Mouse (Mus musculus) forebrain, embryonic 10.5 days (tissue): ENCODE measurements around the gene Gm5483. TPM values are rescaled to one million over a fixed set of nuclear protein-coding genes. Genes with fewer than 3 reads are reported as not detected.
"Not testable (repeated sequence)": the region's sequence is repeated elsewhere in the genome, so short reads cannot be mapped to it uniquely, and the experiment has no call there.

Source experiments
- DNase-seq: peaks from one replicate; pipeline ENCODE4 v3.0.0-alpha.2; 2017; ENCODE audit warnings: low spot score; ENCODE audit errors: extremely low spot score
- H3K27ac ChIP-seq: fragments of 300-500 bp; sonication (generic); 2 replicates; pipeline ENCODE4 v1.5.1; 2016; ENCODE audit warnings: mild to moderate bottlenecking
- H3K27me3 ChIP-seq: fragments of 300-500 bp; sonication (generic); 2 replicates; pipeline ENCODE4 v1.6.1; 2016; ENCODE audit warnings: mild to moderate bottlenecking; ENCODE audit not compliant: poor library complexity, severe bottlenecking
- H3K36me3 ChIP-seq: fragments of 300-500 bp; sonication (generic); replicated peaks from 2 replicates; pipeline ENCODE4 v1.6.1; 2016; ENCODE audit warnings: mild to moderate bottlenecking, moderate library complexity
- H3K4me1 ChIP-seq: fragments of 300-500 bp; sonication (generic); 2 replicates; pipeline ENCODE4 v1.6.1; 2016
- H3K4me3 ChIP-seq: fragments of 300-500 bp; sonication (generic); 2 replicates; pipeline ENCODE4 v1.5.1; 2016; ENCODE audit warnings: mild to moderate bottlenecking, moderate library complexity
- H3K9me3 ChIP-seq: fragments of 300-500 bp; sonication (generic); 2 replicates; pipeline ENCODE4 v1.6.1; 2016; ENCODE audit warnings: mild to moderate bottlenecking, moderate library complexity
- WGBS: fragments of 180-500 bp; shearing (Covaris S2); methylation state at CpG from one replicate; pipeline ENCODE4 v1.1.7; 2016; 5-methylcytosine and 5-hydroxymethylcytosine counted together
- polyA plus RNA-seq: library from polyadenylated mRNA; unstranded; fragments of >200 nt; fragmentation: Nextera tagmentation; extraction: Ambion mirVana; gene quantifications from 2 replicates; pipeline ENCODE4 v1.2.1, GENCODE M21; 2016

Gm5483 gene
- not detected in 2 replicates for polyA plus RNA-seq

DNA sequence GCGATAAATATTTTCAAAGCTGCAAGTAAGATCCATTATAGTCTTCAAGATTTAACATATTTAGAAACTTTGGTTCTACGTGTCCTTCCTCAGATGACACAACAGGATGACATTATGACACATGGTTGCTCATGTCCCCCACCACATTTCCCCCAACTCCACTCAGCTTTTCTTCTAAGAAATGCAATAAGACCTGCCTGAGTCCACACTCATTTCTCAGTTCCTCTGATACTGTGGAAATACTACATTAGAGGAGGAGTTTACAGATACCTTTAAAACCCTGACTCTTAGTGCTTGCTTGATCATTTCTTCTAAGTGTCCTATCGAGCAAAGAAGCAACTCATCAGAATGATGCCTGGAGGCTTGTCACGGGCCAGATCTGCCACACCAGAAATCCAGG lies at the start of gene Gm5483:
Gene Gm5483 (plus strand): TSS at position 301 of the 400 bp plus-strand sequence.
- H3K27ac ChIP-seq, H3K27me3 ChIP-seq, H3K36me3 ChIP-seq, H3K9me3 ChIP-seq, H3K4me3 ChIP-seq, DNase-seq, H3K4me1 ChIP-seq: not testable (repeated sequence)
- WGBS: 83% methylated on average over 4 of the region's 4 CpGs

DNA sequence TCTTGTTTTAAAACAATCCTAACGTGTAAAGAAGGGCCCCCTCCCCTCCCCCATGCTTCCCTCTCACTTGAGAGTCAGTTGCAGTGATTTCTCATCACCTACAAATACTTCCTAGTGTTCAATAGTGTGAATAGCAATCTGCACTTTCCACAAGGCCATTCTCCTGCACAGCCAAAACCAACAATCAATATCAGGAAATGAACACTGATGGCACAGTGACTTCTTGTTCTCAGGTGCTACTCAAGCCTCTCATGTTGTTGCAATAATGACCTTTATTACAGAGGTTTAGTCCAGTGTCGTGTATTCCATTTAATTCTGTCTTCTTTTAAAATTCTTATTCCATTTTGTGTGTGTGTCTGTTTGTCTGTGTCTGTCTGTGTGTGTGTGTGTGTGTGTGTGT lies 45.8 kb upstream of the Gm5483 start:
- Histone ChIP-seq H3K4me3 (no peak overlapping the region), H3K36me3 (no peaks in the 10 kb centered on the region), H3K4me1 (no peaks in the 10 kb centered on the region), H3K27ac (no peak overlapping the region), H3K9me3 (no peaks in the 10 kb centered on the region), H3K27me3 (no peaks in the 10 kb centered on the region)
- DNase-seq: no peak
- 81% methylated on average over 2 of the region's 2 CpGs for WGBS

DNA sequence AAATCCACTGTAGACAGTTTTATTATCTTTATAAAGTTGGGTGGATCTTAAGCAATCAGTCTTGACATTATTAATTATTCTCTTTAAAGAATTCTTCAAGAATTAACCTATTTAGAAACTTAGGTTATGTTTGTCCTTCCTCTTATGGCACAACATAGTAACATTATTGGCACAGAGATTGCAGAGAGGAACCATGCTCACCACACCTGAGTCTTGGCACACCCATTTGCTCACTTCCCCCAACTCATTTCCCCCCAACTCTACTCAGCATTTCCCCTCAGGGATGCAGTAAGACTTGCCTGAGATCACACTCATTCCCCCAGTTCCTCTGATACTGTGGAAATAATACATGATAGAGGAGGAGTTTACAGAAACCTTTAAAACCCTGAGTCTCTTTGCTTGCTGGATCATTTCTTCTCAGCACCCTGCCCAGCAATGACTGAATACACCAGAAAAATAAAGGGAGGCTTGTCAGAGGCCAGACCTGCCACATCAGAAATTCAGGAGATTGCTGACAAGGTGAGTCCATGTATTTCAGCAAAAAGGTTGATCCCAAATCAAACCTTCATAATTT lies 27.5 kb upstream of the Gm5483 start, which contains the start of gene Stfa2l1:
Gene Stfa2l1 (plus strand): TSS at position 410 of the 574 bp plus-strand sequence.
- no peak for DNase-seq
- H3K9me3 ChIP-seq: no peaks in the 10 kb centered on the region
- H3K36me3 ChIP-seq: no peaks in the 10 kb centered on the region
- H3K27ac ChIP-seq: no peak within 1 kb of the TSS
- no peaks in the 10 kb centered on the region for H3K27me3 ChIP-seq
- no peaks in the 10 kb centered on the region for H3K4me1 ChIP-seq
- H3K4me3 ChIP-seq: no peak within 1 kb of the TSS

DNA sequence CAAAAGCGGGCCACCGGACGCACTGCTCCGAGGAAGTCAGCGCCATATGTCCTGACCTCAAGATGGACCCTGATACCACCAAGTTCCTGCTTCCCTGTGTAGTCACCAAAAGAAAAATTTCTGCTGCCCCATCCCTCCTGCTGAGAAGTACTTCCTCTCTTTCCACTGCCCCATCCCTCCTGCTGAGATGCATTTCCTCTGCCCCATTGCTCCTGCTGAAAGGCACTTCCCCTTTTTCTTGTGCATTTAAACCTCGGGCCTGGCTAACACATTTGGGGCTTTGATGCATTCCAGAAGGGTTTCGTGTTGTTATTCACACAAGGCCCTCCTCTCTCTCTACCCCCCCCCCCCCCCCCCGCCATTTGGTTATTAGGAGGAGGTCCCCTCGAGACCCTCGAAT lies 16.2 kb upstream of the Gm5483 start:
- not testable (repeated sequence) for H3K27ac ChIP-seq
- WGBS: 93% methylated on average over 9 of the region's 10 CpGs

DNA sequence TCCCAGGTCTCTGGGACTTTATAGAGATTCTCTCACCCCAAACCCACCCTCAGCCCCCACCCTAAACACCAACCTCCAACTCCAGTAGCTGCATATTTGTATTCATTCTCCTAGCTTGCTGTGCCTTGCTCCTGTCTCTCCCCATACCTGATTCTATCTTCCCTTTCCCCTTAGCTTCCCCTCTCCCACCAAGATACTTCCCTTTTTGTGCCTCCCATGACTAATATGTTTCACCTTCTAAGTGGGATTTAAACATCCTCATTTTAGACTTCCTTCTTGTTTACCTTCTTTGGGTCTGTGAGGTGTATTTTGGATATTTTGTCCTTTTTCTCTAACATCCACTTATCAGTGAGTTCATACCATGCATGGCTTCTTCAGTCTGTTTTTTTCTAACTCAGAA lies 7.9 kb upstream of the Gm5483 start:
- Histone ChIP-seq H3K27me3 (no peaks in the 10 kb centered on the region), H3K4me1 (no peaks in the 10 kb centered on the region), H3K4me3 (no peak overlapping the region), H3K36me3 (no peaks in the 10 kb centered on the region), H3K27ac (no peak overlapping the region), H3K9me3 (no peaks in the 10 kb centered on the region)
- no peak for DNase-seq

More for the DNA sequence above, 16.2 kb upstream of the Gm5483 start:
- H3K36me3 ChIP-seq, DNase-seq, H3K4me1 ChIP-seq, H3K9me3 ChIP-seq, H3K27me3 ChIP-seq, H3K4me3 ChIP-seq: not testable (repeated sequence)

DNA sequence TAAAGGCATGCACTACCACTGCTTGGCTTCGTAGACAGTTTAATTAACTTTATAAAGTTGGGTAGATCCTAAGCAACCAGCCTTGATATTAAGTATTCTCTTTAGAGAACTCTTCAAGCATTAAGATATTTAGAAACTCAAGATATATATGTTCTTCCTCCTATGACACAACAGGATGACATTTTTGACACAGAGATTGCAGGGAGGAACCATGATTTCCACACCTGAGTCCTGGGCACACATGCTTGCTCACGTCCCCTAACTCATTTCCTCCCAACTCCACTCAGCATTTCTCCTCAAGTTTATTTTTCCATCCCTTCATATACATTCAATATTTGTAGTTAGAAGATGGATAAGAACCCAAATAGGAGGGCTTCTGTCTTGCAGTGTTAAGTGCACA lies 4.1 kb upstream of the Gm5483 start:
- H3K36me3 ChIP-seq: no peaks in the 10 kb centered on the region
- no peaks in the 10 kb centered on the region for H3K4me1 ChIP-seq
- WGBS: 90% methylated on average over 2 of the region's 2 CpGs
- H3K4me3 ChIP-seq: no peak overlapping the region
- no peaks in the 10 kb centered on the region for H3K9me3 ChIP-seq
- H3K27me3 ChIP-seq: no peaks in the 10 kb centered on the region
- no peak for DNase-seq
- H3K27ac ChIP-seq: no peak overlapping the region

DNA sequence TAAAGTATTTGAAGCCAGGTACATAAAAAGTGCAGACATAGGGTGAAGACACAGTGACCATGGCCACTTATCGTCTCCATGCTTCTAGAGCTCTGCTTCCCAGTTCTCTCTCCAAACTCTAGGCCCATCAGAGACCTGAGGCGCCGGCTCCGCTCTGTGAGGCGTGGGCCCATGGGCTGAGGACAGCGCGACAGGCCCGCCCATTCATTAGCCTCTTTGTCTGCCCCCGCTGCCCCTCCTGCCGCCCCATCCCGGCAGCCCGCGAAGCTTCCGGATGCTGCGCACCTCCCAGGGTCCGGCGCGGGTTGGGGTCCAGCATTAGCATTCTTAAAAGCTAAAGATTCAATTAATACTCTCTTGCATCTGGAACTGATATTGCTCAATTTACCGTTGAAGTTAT lies 15.2 kb downstream of the Gm5483 start:
- H3K27me3 ChIP-seq: no peaks in the 10 kb centered on the region
- DNase-seq: peak; percentile 15

DNA sequence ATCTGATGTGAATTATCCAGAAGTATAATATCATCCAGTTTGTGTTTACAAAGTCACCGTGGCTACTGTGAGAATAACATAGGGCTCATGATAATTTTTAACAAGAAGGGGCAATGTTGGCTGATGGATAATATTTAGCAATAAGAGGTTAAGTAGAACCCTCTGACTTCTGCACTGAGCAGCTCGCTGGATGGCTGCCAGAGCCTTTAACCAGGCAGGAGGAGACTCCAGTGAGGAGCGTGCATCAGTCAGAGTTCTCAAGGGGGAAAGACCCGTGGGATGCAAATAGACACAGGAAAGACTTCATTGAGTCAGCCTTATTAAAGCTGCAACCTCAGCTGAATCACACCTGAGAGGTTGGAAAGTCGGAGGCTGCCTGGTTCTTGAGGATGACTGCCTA lies 19.8 kb downstream of the Gm5483 start:
- 85% methylated on average over 5 of the region's 5 CpGs for WGBS
- H3K27me3 ChIP-seq: no peaks in the 10 kb centered on the region
- H3K36me3 ChIP-seq: no peaks in the 10 kb centered on the region
- H3K4me1 ChIP-seq: peaks cover 4% of the 10 kb centered on the region
- no peaks in the 10 kb centered on the region for H3K9me3 ChIP-seq
- no peak for DNase-seq
- H3K4me3 ChIP-seq: no peak overlapping the region
- H3K27ac ChIP-seq: no peak overlapping the region

More for the DNA sequence above, 15.2 kb downstream of the Gm5483 start:
- Histone ChIP-seq H3K9me3 (no peaks in the 10 kb centered on the region), H3K4me1 (peaks cover 4% of the 10 kb centered on the region), H3K27ac (no peak overlapping the region), H3K4me3 (peak overlapping the region; percentile 25), H3K36me3 (no peaks in the 10 kb centered on the region)
- WGBS: 43% methylated on average over 19 of the region's 19 CpGs

DNA sequence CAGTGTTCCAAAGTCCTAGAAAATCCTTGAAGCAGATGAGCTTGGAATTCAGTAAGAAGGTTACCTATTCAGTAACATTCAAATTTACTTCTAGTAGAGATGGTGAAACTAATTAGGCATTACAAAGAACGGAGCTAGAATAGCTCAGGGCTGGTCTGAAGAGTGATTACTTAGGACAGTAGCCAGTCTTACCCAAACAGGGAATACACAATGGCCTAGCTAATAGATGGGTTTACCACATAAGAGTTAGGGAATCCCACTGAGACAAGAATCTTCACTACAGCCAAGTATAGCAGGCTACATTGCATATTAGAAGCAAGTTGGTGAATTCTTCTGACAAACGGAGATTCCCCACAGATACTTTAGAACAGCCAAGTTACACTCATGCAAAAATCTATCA lies 21.7 kb downstream of the Gm5483 start:
- whole genome bisulfite sequencing: 44% methylated on average over 2 of the region's 2 CpGs
- not testable (repeated sequence) for H3K4me1 ChIP-seq, H3K36me3 ChIP-seq, H3K4me3 ChIP-seq, H3K9me3 ChIP-seq, H3K27me3 ChIP-seq, H3K27ac ChIP-seq, DNase-seq

DNA sequence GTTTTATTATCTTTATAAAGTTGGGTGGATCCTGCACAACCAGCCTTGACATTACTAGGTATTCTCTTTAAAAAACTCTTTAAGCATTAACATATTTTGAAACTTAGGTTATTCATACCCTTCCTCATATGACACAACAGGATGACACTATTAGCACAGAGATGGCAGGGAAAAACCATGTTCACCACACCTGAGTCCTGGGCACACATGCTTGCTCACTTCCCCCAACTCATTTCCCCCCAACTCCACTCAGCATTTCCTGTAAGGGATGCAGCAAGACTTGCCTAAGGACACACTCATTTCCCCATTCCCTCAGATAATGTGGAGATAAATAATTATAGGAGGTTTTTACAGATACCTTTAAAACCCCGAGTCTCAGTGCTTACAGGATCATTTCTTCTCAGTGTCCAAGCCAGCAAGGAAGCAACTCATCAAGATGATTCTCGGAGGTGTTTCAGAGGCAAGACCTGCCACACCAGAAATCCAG lies 26.0 kb downstream of the Gm5483 start, which contains the start of gene Gm5416:
Gene Gm5416 (plus strand): TSS at position 437 of the 487 bp plus-strand sequence.
- H3K36me3 ChIP-seq: no peaks in the 10 kb centered on the region
- 87% methylated on average over 2 of the region's 2 CpGs for WGBS

DNA sequence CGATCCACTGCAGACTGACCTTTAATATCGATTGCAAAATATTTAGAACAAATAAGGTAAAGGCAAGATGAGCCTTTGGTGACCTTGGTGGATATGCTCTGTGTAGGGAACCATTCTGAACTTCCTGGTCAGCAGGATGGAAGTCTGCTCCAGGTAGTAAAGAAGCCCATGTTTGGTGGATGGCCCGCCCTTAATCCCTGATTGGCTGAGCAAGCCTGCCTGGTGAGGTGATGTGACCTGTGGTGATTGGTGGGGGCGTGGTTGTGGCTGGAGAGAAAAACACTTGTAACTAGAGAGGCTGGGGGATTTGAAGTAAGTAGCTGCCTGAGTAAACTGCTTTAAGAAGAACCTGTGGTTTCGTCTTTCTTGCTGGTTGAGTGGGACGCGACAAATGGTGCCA lies 37.2 kb downstream of the Gm5483 start, which contains the start of gene 2010005H15Rik:
Gene 2010005H15Rik (plus strand): TSS at position 301 of the 400 bp plus-strand sequence.
- not testable (repeated sequence) for H3K27ac ChIP-seq, H3K36me3 ChIP-seq, H3K4me3 ChIP-seq, H3K27me3 ChIP-seq, H3K9me3 ChIP-seq, H3K4me1 ChIP-seq, DNase-seq
- WGBS: 92% methylated on average over 7 of the region's 7 CpGs

More for the DNA sequence above, 26.0 kb downstream of the Gm5483 start, which contains the start of gene Gm5416:
- Histone ChIP-seq H3K27ac (no peak within 1 kb of the TSS), H3K4me1 (no peaks in the 10 kb centered on the region), H3K27me3 (no peaks in the 10 kb centered on the region), H3K4me3 (no peak within 1 kb of the TSS), H3K9me3 (no peaks in the 10 kb centered on the region)
- no peak for DNase-seq
